Mouse (Mus musculus) liver, embryonic 11.5 days (tissue): Measurements from ENCODE around the gene Cacna2d4. TPM values are rescaled to one million over a fixed set of nuclear protein-coding genes. Genes with fewer than 3 reads are reported as not detected.
"Not testable (repeated sequence)": the region's sequence is repeated elsewhere in the genome, so short reads cannot be mapped to it uniquely, and the experiment has no call there.

Experiments
- ATAC-seq: fragments of 200-750 bp; cut with Nextera tagmentation; replicated peaks from 2 replicates; pipeline ENCODE4 v1.8.0; 2017; ENCODE audit warnings: moderate number of reproducible peaks, mild to moderate bottlenecking, moderate TSS enrichment, moderate library complexity; ENCODE audit not compliant: low FRiP score
- DNase-seq: peaks from one replicate; pipeline ENCODE4 v3.0.0-alpha.2; 2017; ENCODE audit warnings: low spot score
- H3K27ac ChIP-seq: fragments of 300-500 bp; sonication (generic); 2 replicates; pipeline ENCODE4 v1.5.1; 2014; ENCODE audit warnings: mild to moderate bottlenecking, low read depth, low read length, control low read depth
- H3K27me3 ChIP-seq: fragments of 300-500 bp; sonication (generic); replicated peaks from 2 replicates; pipeline ENCODE4 v1.6.1; 2014; ENCODE audit warnings: low read length, mixed read lengths; ENCODE audit not compliant: control insufficient read depth, insufficient read depth
- H3K36me3 ChIP-seq: fragments of 300-500 bp; sonication (generic); 2 replicates; pipeline ENCODE4 v1.6.1; 2014; ENCODE audit warnings: mild to moderate bottlenecking, low read length, moderate library complexity, mixed read lengths; ENCODE audit not compliant: control insufficient read depth, insufficient read depth
- H3K4me1 ChIP-seq: fragments of 300-500 bp; sonication (generic); replicated peaks from 2 replicates; pipeline ENCODE4 v1.6.1; 2014; ENCODE audit warnings: low read length, mixed read lengths; ENCODE audit not compliant: control insufficient read depth, insufficient read depth
- H3K4me2 ChIP-seq: fragments of 300-500 bp; sonication (generic); 2 replicates; pipeline ENCODE4 v1.6.1; 2014; ENCODE audit warnings: mild to moderate bottlenecking, control low read depth, moderate library complexity
- H3K4me3 ChIP-seq: fragments of 300-500 bp; sonication (generic); 2 replicates; pipeline ENCODE4 v1.5.1; 2014; ENCODE audit warnings: low read depth, low read length, control low read depth
- H3K9ac ChIP-seq: fragments of 300-500 bp; sonication (generic); 2 replicates; pipeline ENCODE4 v1.6.1; 2014; ENCODE audit warnings: low read depth, low read length, control low read depth
- H3K9me3 ChIP-seq: fragments of 300-500 bp; sonication (generic); 2 replicates; pipeline ENCODE4 v1.6.1; 2016; ENCODE audit warnings: low read length, inconsistent platforms, mixed read lengths; ENCODE audit not compliant: control insufficient read depth
- whole genome bisulfite sequencing: fragments of 180-500 bp; shearing (Covaris S2); extraction: QIAGEN DNeasy Blood & Tissue Kit; methylation state at CpG from one replicate; pipeline ENCODE4 v1.1.7; 2014; 5-methylcytosine and 5-hydroxymethylcytosine counted together
- polyA plus RNA-seq: library from polyadenylated mRNA; unstranded; fragments of >200 nt; fragmentation: Nextera tagmentation; extraction: Ambion mirVana; gene quantifications from 2 replicates; pipeline ENCODE4 v1.2.1, GENCODE M21; 2014

Gene Cacna2d4
- polyA plus RNA-seq, 1 experiment from 2014 or later, result not detected

- ATAC-seq, DNase-seq, H3K9ac ChIP-seq, H3K4me3 ChIP-seq, H3K27ac ChIP-seq, H3K9me3 ChIP-seq, H3K4me1 ChIP-seq, H3K4me2 ChIP-seq, H3K27me3 ChIP-seq: not testable (repeated sequence)
- H3K36me3 ChIP-seq, result peaks cover 13% of the 10 kb centered on the region
- 64% methylated on average over 1 of the region's 4 CpGs for WGBS
Observed at GRCm38 (mm10) chr6:119366800-119367199, 130.5 kb downstream of the Cacna2d4 start.

GRCm38 (mm10) chr6:119367382-119367781, 131.1 kb downstream of the Cacna2d4 start:
- H3K27me3 ChIP-seq, result no peaks in the 10 kb centered on the region
- H3K4me1 ChIP-seq, result peaks cover 9% of the 10 kb centered on the region
- no peak overlapping the region for H3K27ac ChIP-seq
- WGBS, result 68% methylated on average over 2 of the region's 2 CpGs
- DNase-seq (no peak), ATAC-seq (no peak)
- H3K4me3 ChIP-seq, result no peak overlapping the region
- no peak overlapping the region for H3K4me2 ChIP-seq
- no peak overlapping the region for H3K9ac ChIP-seq
- H3K9me3 ChIP-seq, result no peaks in the 10 kb centered on the region
- H3K36me3 ChIP-seq, result peaks cover 13% of the 10 kb centered on the region

- Histone ChIP-seq H3K36me3 (peaks cover 7% of the 10 kb centered on the region; the same call in 1 of the 2 replicates), H3K27me3 (no peaks in the 10 kb centered on the region), H3K27ac (no peak overlapping the region), H3K4me1 (peaks cover 29% of the 10 kb centered on the region), H3K4me2 (no peak overlapping the region), H3K4me3 (no peak overlapping the region), H3K9me3 (no peaks in the 10 kb centered on the region), H3K9ac (no peak overlapping the region)
- DNase-seq, result no peak
- no peak for ATAC-seq
Observed at GRCm38 (mm10) chr6:119371624-119372023, 135.3 kb downstream of the Cacna2d4 start.

GRCm38 (mm10) chr6:119372237-119372636, 135.9 kb downstream of the Cacna2d4 start:
- H3K9me3 ChIP-seq, result no peaks in the 10 kb centered on the region
- no peaks in the 10 kb centered on the region for H3K27me3 ChIP-seq
- H3K4me3 ChIP-seq, result no peak overlapping the region
- WGBS, result 31% methylated on average over 5 of the region's 5 CpGs
- H3K27ac ChIP-seq, result no peak overlapping the region
- H3K36me3 ChIP-seq, result peaks cover 7% of the 10 kb centered on the region; the same call in 1 of the 2 replicates
- DNase-seq, result no peak
- H3K4me2 ChIP-seq, result no peak overlapping the region
- peaks cover 35% of the 10 kb centered on the region for H3K4me1 ChIP-seq
- no peak for ATAC-seq
- no peak overlapping the region for H3K9ac ChIP-seq

GRCm38 (mm10) chr6:119373000-119373705, 136.8 kb downstream of the Cacna2d4 start:
- Histone ChIP-seq H3K9me3 (no peaks in the 10 kb centered on the region), H3K27ac (no peak overlapping the region), H3K4me1 (peaks cover 44% of the 10 kb centered on the region), H3K4me2 (no peak overlapping the region), H3K36me3 (peaks cover 4% of the 10 kb centered on the region; the same call in 1 of the 2 replicates), H3K4me3 (no peak overlapping the region), H3K27me3 (no peaks in the 10 kb centered on the region), H3K9ac (no peak overlapping the region)
- no peak; the same call in 1 of the 2 replicates for ATAC-seq
- no peak for DNase-seq

- ATAC-seq (no peak), DNase-seq (no peak)
- H3K4me2 ChIP-seq, result no peak overlapping the region
- no peaks in the 10 kb centered on the region for H3K36me3 ChIP-seq
- 57% methylated on average over 5 of the region's 5 CpGs for WGBS
- no peak overlapping the region for H3K9ac ChIP-seq
- no peak overlapping the region for H3K4me3 ChIP-seq
- no peaks in the 10 kb centered on the region for H3K9me3 ChIP-seq
- no peaks in the 10 kb centered on the region for H3K27me3 ChIP-seq
- H3K4me1 ChIP-seq, result peaks cover 59% of the 10 kb centered on the region
- no peak overlapping the region for H3K27ac ChIP-seq
Observed at GRCm38 (mm10) chr6:119375035-119375434, 138.7 kb downstream of the Cacna2d4 start.

- Histone ChIP-seq H3K36me3 (no peaks in the 10 kb centered on the region), H3K9me3 (no peaks in the 10 kb centered on the region), H3K4me2 (peak overlapping the region; percentile 30), H3K27me3 (no peaks in the 10 kb centered on the region), H3K4me3 (no peak overlapping the region), H3K4me1 (peaks cover 56% of the 10 kb centered on the region), H3K9ac (no peak overlapping the region), H3K27ac (peak overlapping the region; percentile 63; the same call in 1 of the 2 replicates)
- ATAC-seq (peak; percentile 67), DNase-seq (no peak)
- 7% methylated on average over 2 of the region's 2 CpGs for WGBS
Observed at GRCm38 (mm10) chr6:119377613-119378012, 141.3 kb downstream of the Cacna2d4 start.

- ATAC-seq (no peak), DNase-seq (no peak)
- Histone ChIP-seq H3K9ac (no peak overlapping the region), H3K4me2 (no peak overlapping the region), H3K4me1 (peaks cover 46% of the 10 kb centered on the region), H3K36me3 (no peaks in the 10 kb centered on the region), H3K27me3 (no peaks in the 10 kb centered on the region), H3K27ac (no peak overlapping the region), H3K4me3 (no peak overlapping the region), H3K9me3 (no peaks in the 10 kb centered on the region)
- WGBS, result 78% methylated on average over 1 of the region's 1 CpGs
Observed at GRCm38 (mm10) chr6:119378631-119379030, 142.3 kb downstream of the Cacna2d4 start.

- peaks cover 6% of the 10 kb centered on the region; the same call in 1 of the 2 replicates for H3K4me1 ChIP-seq
- no peak for ATAC-seq
Observed at GRCm38 (mm10) chr6:119385668-119386067, 149.3 kb downstream of the Cacna2d4 start.

More at GRCm38 (mm10) chr6:119385668-119386067, 149.3 kb downstream of the Cacna2d4 start:
- WGBS, result 93% methylated on average over 1 of the region's 1 CpGs
- Histone ChIP-seq H3K9me3 (no peaks in the 10 kb centered on the region), H3K27ac (no peak overlapping the region), H3K4me2 (no peak overlapping the region), H3K9ac (no peak overlapping the region), H3K27me3 (no peaks in the 10 kb centered on the region), H3K4me3 (no peak overlapping the region), H3K36me3 (no peaks in the 10 kb centered on the region)
- no peak for DNase-seq
